Mouse (Mus musculus): ENCODE results near the gene Pqbp1.
"Not testable (repeated sequence)": the region's sequence is repeated elsewhere in the genome, so short reads cannot be mapped to it uniquely, and the experiment has no call there.

Gene Pqbp1

GRCm38 (mm10) chrX:7898880-7899874, at the start of gene Pqbp1, which contains the start of gene Timm17b:
TSS of gene Pqbp1 (minus strand) at chrX:7899269.
TSS of gene Timm17b (plus strand) at chrX:7899357.
- DNase-seq (ENCODE audit: low read depth in 2 of 2, low spot score in 2 of 2): peak; percentile 69 to 74

DNA sequence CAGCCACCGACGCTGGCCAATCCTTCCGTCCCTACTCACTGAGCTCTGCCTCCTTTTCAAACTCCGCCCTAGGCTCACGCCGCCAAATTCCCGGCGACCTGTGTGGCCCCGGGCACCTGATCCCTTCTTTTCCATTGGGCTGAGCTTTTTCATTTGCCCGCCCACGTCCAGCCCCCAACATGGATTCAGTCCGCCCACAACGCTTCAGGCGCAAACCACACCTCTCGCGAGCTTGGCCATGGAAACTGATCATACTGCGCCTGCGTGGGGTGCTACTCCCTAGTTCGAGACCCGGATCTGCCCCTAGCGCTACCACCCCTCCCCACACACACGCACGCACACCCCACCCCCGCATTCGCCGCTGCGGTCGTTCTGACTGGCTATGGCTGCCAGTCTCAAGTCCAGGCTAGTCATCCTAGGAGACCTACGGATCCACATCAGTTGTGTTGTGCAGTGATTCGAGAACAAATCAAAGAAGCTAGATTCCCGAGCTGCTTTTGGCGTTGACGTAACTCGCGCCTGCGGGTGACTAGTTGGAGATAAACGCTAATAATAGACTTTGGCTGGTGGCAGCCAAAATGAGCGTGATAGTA, 48.9 kb upstream of the Pqbp1 start:
- peak; percentile 78 to 79 for DNase-seq (ENCODE audit: low read depth in 2 of 2, low spot score in 2 of 2)

- no peak for DNase-seq (ENCODE audit: low read depth in 2 of 2, low spot score in 2 of 2)
Observed at GRCm38 (mm10) chrX:7947108-7947899, 48.2 kb upstream of the Pqbp1 start, which contains the start of gene Hdac6. TSS of gene Hdac6 (minus strand) at chrX:7947889.

- DNase-seq (ENCODE audit: low read depth in 2 of 2, low spot score in 2 of 2): no peak
Observed at GRCm38 (mm10) chrX:7945618-7946017, 46.5 kb upstream of the Pqbp1 start.

- no peak for DNase-seq (ENCODE audit: low read depth in 2 of 2, low spot score in 2 of 2)
Observed at GRCm38 (mm10) chrX:7937667-7938066, 38.6 kb upstream of the Pqbp1 start.

DNA sequence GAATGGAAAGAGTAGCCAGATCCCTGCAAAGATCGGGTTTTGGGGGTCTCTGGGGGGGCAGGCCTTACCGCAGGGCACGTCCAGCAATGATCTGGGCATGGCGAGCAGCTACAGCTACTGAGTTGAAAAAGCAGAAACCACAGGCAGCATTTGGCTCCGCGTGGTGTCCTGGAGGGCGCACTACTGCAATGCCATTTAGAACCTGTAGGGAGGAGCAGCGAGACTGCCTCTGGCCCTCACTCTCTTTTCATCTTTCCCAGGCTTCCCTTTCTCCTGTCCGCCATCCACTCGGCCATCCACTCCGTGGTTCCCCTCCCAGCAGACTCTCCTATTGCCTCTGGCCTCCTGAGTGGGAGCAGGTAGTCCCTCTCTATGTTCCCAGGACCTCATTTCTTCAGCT, 37.8 kb upstream of the Pqbp1 start:
- DNase-seq (ENCODE audit: low read depth in 2 of 2, low spot score in 2 of 2): no peak

GRCm38 (mm10) chrX:7928270-7928790, 29.3 kb upstream of the Pqbp1 start, which contains the start of gene Eras:
TSS of gene Eras (minus strand) at chrX:7928607.
- no peak for DNase-seq (ENCODE audit: low read depth in 2 of 2, low spot score in 2 of 2)

DNA sequence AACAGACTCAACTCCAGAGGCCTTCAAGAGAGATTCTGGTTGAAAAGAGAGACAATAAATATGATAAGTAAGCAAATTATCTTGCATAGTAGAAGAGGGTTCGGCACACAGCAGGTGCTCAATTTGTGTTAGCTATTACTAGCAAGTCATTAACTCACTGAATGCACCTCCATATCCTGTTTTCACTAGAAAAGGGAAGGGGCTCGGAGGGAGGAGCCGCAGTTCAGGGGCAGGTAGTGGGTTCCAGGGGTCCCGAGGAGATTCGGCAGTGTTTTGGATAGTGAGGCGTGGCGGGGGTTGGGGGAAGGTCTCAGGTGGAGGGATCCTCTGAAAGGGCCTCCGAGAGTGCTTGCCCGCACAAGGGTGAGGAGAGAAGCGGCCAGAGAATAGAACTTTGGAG, 28.0 kb upstream of the Pqbp1 start:
- no peak for DNase-seq (ENCODE audit: low read depth in 2 of 2, low spot score in 2 of 2)

DNA sequence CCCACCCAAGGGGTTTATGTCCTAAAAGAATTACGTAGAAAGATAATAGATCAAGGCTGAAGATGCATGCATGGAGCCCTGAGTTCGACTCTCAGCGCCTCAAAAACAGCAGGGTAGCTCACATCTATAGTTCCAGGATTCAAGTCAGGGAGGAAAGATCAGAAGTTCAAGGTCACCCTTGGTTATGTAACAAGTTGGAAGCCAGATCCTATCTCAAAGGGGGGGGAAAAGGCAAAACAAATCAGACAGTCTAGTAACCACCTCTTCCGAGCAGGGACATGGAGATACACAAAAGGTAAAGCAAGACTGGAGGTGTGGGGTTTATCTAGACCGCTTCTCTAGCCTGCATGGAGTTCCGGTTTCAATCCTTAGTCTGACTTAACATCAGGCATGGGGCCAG, 27.2 kb upstream of the Pqbp1 start:
- no peak for DNase-seq (ENCODE audit: low read depth in 2 of 2, low spot score in 2 of 2)

GRCm38 (mm10) chrX:7922032-7922431, 23.0 kb upstream of the Pqbp1 start:
- DNase-seq (ENCODE audit: low read depth in 2 of 2, low spot score in 2 of 2): no peak

DNA sequence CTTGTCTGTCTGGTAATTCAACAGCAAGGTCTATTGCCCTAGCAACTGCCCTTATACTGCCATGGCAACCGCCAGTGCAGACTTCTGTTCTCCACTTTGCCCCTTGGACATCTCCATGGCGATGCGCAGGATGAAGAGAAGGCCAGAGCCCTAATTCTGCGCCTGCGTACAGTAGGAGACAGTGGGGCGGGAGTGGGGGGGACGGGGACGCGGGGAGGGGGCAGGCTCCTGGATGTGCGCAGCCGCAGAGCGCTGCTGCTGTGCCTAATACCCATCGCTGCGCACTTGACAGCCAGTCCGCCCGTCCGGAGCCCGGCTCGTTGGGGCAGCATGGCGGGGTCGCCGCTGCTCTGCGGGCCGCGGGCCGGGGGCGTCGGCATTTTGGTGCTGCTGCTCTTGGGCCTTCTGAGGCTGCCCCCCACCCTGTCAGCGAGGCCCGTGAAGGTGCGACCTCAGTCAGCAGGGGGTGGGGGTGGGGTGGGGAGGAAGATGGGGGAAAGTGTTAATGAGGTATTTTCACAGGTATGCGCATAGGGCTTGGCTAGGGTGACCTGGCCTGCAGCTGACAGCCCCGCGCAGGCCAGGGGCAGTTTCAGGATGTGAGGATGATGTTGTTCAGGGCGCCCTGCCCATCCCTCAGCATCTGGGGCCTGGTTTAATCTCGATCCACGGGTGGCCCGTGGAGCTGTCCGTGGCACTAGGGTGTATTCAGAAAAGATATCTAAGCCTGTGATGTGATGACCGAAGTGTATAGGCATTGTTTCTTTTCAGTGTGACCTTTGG, 20.7 kb upstream of the Pqbp1 start, which contains the start of gene Pcsk1n:
Gene Pcsk1n, plus strand, starts transcription at position 222 of the 783 bp plus-strand sequence.
- DNase-seq (ENCODE audit: low read depth in 2 of 2, low spot score in 2 of 2): no peak

- DNase-seq (ENCODE audit: low read depth in 2 of 2, low spot score in 2 of 2): not testable (repeated sequence)
Observed at GRCm38 (mm10) chrX:7917960-7918359, 18.9 kb upstream of the Pqbp1 start.

- peak in 1 of 2 experiments; percentile 24 for DNase-seq (ENCODE audit: low read depth in 2 of 2, low spot score in 2 of 2)
Observed at GRCm38 (mm10) chrX:7915669-7916068, 16.6 kb upstream of the Pqbp1 start.

DNA sequence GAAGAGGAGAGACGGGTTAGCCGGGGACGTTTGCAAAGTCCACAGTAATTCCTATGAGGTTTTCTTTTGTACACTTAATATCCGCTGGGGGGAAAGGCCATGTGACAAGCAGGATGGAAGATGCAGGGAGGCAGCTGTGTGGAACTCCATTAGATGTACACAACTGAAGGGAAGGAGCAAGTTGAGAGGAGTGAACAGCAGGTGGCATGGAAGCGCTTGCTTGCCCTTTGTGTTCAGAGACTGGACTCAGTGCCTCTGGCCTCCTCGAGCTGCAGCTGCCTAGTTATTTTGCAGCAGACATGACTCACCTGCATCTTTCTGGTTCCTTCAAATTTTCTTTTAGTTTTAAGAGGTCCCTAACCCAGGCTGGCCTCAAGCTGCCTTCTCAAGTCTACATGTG, 11.4 kb upstream of the Pqbp1 start:
- no peak for DNase-seq (ENCODE audit: low read depth in 2 of 2, low spot score in 2 of 2)

DNA sequence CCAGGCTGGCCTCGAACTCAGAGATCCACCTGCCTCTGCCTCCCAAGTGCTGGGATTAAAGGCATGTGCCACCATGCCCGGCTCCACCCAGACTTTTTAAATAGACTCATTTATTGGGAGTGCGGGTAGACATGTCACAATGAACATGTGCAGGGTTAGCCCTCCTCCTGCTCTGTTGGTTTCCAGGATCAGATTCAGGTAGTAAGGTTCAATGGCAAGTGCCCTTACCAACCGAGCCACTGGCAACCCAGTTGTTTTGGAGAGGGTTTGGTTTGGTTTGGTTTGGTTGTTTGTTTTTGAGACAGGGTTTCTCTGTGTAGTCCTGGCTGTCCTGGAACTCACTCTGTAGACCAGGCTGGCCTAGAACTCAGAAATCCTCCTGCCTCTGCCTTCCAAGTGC, 10.2 kb upstream of the Pqbp1 start, which contains the start of gene Gm10490:
Gene Gm10490, plus strand, starts transcription at position 301 of the 400 bp plus-strand sequence.
- DNase-seq (ENCODE audit: low read depth in 2 of 2, low spot score in 2 of 2): not testable (repeated sequence)

DNA sequence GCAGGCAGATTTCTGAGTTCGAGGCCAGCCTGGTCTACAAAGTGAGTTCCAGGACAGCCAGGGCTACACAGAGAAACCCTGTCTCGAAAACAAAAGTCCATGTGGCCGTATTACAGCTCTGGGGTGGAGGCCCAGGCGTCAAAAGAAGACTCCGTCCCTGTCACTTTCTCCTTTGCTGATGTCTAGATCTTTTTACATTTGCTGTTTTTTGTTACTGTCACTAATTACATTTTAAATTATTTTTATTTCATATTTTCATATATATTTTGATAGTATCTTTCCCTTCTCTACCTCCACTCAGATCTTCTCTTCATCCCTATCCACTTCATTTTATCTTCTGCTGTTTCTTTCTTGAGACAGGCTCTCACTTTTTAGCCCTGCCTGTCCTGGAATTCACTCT, 8.7 kb upstream of the Pqbp1 start, which contains the start of gene Gm10491:
Gene Gm10491, minus strand, starts transcription at position 101 of the 400 bp plus-strand sequence.
- DNase-seq (ENCODE audit: low read depth in 2 of 2, low spot score in 2 of 2): no peak

DNA sequence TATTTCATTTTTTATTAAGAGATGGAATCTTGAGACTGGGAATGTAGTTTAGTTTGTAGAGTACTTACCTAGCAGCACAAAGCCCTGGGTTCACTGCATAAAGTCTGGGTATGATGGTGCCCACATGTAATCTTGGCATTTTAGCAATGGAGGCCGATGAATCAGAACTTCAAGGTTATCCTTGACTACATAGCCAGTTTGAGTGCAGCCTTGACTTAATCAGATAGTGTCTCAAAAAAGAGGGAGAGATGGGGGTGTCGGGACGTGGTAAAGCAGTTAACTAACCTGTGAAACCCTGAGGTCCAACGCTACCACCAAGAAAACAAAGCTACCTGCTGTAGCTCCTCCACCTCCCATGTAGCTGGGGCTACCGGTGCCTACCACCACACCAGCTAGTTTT, 5.4 kb upstream of the Pqbp1 start:
- DNase-seq (ENCODE audit: low read depth in 2 of 2, low spot score in 2 of 2): no peak

GRCm38 (mm10) chrX:7898211-7898610, 858 bp downstream of the Pqbp1 start:
- DNase-seq (ENCODE audit: low read depth in 2 of 2, low spot score in 2 of 2): no peak

GRCm38 (mm10) chrX:7883841-7884567, 15.1 kb downstream of the Pqbp1 start, which contains the start of gene Slc35a2:
TSS of gene Slc35a2 (plus strand) at chrX:7884028.
- DNase-seq (ENCODE audit: low read depth in 2 of 2, low spot score in 2 of 2): peak in 1 of 2 experiments; percentile 50

Data from CD8-positive naive resting alpha-beta T cell, adult 2 months (primary cell).